Mouse (Mus musculus) embryonic facial prominence, embryonic 10.5 days (tissue): ENCODE results near the gene Gcnt2. TPM values are rescaled to one million over a fixed set of nuclear protein-coding genes. Genes with fewer than 3 reads are reported as not detected.
"Not testable (repeated sequence)": the region's sequence is repeated elsewhere in the genome, so short reads cannot be mapped to it uniquely, and the experiment has no call there.

ENCODE experiments used
- DNase-seq: peaks from one replicate; pipeline ENCODE4 v3.0.0-alpha.2; 2017; ENCODE audit warnings: low spot score
- H3K27ac ChIP-seq: fragments of 300-500 bp; sonication (generic); replicated peaks from 2 replicates; pipeline ENCODE4 v1.5.1; 2016; ENCODE audit warnings: mild to moderate bottlenecking
- H3K27me3 ChIP-seq: fragments of 300-500 bp; sonication (generic); replicated peaks from 2 replicates; pipeline ENCODE4 v1.6.1; 2016; ENCODE audit warnings: low read depth, mild to moderate bottlenecking; ENCODE audit not compliant: poor library complexity, severe bottlenecking
- H3K36me3 ChIP-seq: fragments of 300-500 bp; sonication (generic); replicated peaks from 2 replicates; pipeline ENCODE4 v1.6.1; 2016; ENCODE audit warnings: mild to moderate bottlenecking, moderate library complexity
- H3K4me1 ChIP-seq: fragments of 300-500 bp; sonication (generic); 2 replicates; pipeline ENCODE4 v1.6.1; 2016
- H3K4me3 ChIP-seq: fragments of 300-500 bp; sonication (generic); 2 replicates; pipeline ENCODE4 v1.5.1; 2016; ENCODE audit warnings: mild to moderate bottlenecking, moderate library complexity
- H3K9me3 ChIP-seq: fragments of 300-500 bp; sonication (generic); 2 replicates; pipeline ENCODE4 v1.6.1; 2016; ENCODE audit warnings: mild to moderate bottlenecking
- WGBS: fragments of 180-500 bp; shearing (Covaris S2); methylation state at CpG from one replicate; pipeline ENCODE4 v1.1.7; 2016; 5-methylcytosine and 5-hydroxymethylcytosine counted together
- microRNA-seq: library from miRNA; unstranded; fragments of <30 nt; microRNA quantifications from one replicate; pipeline ENCODE4, GENCODE M21; 2017
- polyA plus RNA-seq: library from polyadenylated mRNA; unstranded; fragments of >200 nt; fragmentation: Nextera tagmentation; extraction: Ambion mirVana; gene quantifications from 2 replicates; pipeline ENCODE4 v1.2.1, GENCODE M21; 2016

The Gcnt2 gene
- polyA plus RNA-seq, 1 experiment from 2014 or later: 2.9 TPM

DNA sequence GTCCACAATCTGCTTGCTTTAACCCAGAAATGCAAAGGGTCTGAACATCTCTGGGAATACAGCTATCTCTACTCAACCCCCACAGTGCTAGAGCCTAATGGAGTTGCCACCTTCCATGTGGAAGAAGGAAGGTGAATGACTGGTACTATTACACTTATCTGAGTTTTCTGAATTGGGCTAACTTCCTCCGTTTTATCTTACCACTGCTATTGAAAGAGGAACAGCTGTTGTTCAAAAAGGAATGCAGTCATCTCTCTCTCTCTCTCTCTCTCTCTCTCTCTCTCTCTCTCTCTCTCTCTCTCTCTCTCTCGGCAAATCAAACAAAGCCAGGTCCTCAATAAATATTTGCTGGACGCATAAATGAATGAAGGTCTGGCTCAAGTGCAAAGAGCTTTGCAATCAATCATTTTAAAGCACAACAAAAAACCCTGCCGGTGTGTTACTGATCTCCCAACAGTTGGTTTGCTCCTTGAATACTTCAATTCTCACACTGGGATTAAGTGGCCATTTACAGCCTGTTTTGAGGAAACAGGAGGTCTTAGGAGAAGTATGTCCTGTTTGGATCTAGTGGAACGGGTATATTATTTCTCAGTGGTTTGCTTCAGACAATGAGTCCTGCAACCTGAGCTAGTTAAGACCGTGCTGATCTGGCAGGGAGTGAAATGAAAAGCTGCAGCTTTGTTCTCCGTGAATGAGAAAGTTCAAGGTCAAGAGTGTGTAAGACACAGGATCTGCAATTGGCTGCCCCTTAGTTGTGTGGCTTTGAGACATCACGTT lies 135.1 kb downstream of the Gcnt2 start:
- 47% methylated on average over 8 of the region's 8 CpGs for WGBS
- Histone ChIP-seq H3K4me3 (no peak overlapping the region), H3K36me3 (no peaks in the 10 kb centered on the region)

DNA sequence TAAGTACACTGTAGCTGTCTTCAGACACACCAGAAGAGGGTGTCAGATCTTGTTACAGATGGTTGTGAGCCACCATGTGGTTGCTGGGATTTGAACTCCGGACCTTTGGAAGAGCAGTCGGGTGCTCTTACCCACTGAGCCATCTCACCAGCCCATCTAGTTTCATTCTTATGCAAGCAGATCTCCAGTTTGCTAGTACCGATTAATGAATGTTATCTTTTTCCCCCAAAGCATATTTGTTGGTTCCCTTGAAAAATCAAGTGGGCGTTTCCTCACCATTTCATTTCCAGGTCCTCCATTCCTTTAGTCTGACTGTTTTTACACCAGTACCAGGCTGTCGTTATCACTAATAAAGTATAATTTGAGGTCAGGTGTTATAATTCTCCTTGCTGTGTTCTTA lies 139.0 kb downstream of the Gcnt2 start:
- not testable (repeated sequence) for H3K27me3 ChIP-seq, DNase-seq, H3K36me3 ChIP-seq, H3K9me3 ChIP-seq, H3K4me3 ChIP-seq, H3K27ac ChIP-seq
- H3K4me1 ChIP-seq: peaks cover 20% of the 10 kb centered on the region
- WGBS: 89% methylated on average over 5 of the region's 5 CpGs

More for the DNA sequence above, 135.1 kb downstream of the Gcnt2 start:
- DNase-seq: no peak
- Histone ChIP-seq H3K27ac (no peak overlapping the region), H3K27me3 (no peaks in the 10 kb centered on the region; the same call in 1 of the 2 replicates), H3K9me3 (no peaks in the 10 kb centered on the region), H3K4me1 (0 out of 2 replicates have a peak, but pooled peaks cover 3% of the 10 kb centered on the region)

DNA sequence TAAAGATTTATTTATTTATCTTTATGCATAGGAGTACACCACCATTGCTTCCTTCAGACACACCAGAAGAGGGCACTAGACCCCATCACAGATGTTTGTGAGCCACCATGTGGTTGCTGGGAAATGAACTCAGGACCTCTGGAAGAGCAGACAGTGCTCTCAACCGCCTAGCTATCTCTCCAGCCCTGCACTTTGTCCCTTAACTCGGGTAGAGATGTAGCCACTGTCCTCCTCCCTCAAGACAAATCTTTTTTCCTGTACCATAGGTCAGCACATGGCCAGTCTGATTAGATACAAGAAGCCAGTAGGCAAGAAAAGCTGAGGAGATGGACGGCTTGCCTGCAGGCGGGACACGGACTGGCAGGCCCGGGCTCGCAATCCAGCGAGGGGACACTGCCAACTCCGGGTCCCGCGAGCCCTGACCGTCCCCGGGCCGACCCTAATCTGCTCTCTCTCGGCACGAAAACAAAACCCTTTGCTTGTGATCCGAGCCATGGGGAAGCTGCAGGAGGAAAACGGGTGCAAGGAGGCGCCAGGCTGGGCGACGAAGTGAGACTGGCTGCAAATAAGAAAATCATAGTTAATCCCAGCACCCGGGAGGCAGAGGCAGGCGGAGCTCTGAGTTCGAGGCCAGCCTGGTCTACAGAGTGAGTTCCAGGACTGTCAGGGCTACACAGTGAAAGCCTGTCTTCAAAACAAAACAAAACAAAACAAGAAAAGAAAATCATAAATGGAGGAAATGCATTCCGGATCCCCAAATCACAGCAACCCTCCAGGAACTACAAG lies 140.8 kb downstream of the Gcnt2 start:
- peak overlapping the region; percentile 93 for H3K4me3 ChIP-seq
- WGBS: 1% methylated on average over 25 of the region's 25 CpGs

DNA sequence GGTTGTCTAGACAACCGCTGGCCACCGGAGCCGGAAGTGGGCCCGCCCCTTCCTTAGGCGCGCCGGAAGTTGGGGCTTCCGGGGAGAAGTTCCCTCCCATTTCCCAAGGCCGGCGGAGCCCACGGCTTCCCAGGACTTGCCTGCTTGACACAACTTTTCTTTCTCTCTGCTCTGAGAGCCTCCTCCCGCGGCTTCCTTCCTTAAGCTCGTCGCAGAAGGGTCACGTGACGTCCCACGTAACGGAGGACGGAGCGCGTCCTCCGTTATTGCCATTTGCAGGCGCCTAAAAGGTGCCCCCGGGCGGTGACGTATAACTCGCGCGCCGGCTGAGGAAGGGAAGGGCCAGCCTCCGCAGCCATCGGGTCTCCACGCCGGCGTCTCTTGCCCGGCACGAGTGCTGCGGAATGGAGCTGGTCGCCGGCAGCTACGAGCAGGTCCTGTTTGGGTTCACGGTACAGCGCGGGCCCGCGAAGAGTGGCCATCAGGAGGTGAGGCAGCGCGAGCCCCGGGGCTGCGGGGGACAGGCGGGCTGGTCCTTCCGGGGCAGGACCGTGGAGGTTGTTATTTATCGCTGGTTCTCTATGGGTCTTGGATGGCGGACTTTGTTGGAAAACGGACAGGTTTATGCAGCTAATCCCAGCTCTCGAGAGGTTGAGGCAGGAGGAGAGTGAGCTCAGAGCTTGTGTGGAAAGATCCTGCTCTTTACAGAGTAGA lies 141.5 kb downstream of the Gcnt2 start, which contains the start of gene Pak1ip1:
Pak1ip1 (plus strand) TSS at position 98 of the 714 bp plus-strand sequence.
- DNase-seq: peak; percentile 93
- under 1% methylated on average over 58 of the region's 58 CpGs for WGBS
- Histone ChIP-seq H3K36me3 (peaks cover 28% of the 10 kb centered on the region), H3K27ac (peak within 1 kb of the TSS; percentile 94), H3K27me3 (no peaks in the 10 kb centered on the region), H3K4me1 (peaks cover 16% of the 10 kb centered on the region), H3K9me3 (no peaks in the 10 kb centered on the region), H3K4me3 (peak within 1 kb of the TSS; percentile 93)

More for the DNA sequence above, 140.8 kb downstream of the Gcnt2 start:
- Histone ChIP-seq H3K36me3 (peaks cover 20% of the 10 kb centered on the region), H3K27me3 (no peaks in the 10 kb centered on the region), H3K4me1 (peaks cover 16% of the 10 kb centered on the region), H3K27ac (peak overlapping the region; percentile 94), H3K9me3 (no peaks in the 10 kb centered on the region)
- peak; percentile 54 for DNase-seq

DNA sequence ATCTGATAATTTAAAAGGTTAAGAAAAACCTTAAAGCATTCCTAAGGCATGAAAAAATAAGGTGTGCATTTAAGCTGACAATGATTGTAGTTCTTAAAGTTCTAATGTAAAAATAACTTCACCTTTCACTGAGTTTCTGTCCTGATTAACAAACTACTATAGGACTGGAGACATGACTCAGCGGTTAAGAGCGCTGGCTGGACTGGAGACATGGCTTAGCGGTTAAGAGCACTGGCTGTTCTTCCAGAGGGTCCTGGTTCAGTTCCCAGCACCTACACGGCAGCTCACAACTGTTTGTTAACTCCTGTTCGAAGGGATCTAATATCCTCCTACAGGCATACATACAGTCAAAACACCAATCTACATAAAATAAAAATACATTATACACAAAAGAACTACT lies 142.4 kb downstream of the Gcnt2 start:
- Histone ChIP-seq H3K4me3 (peak overlapping the region; percentile 93), H3K27ac (no peak overlapping the region), H3K9me3 (no peaks in the 10 kb centered on the region), H3K4me1 (peaks cover 16% of the 10 kb centered on the region), H3K27me3 (no peaks in the 10 kb centered on the region), H3K36me3 (peaks cover 37% of the 10 kb centered on the region)
- WGBS: 89% methylated on average over 5 of the region's 5 CpGs
- DNase-seq: no peak

DNA sequence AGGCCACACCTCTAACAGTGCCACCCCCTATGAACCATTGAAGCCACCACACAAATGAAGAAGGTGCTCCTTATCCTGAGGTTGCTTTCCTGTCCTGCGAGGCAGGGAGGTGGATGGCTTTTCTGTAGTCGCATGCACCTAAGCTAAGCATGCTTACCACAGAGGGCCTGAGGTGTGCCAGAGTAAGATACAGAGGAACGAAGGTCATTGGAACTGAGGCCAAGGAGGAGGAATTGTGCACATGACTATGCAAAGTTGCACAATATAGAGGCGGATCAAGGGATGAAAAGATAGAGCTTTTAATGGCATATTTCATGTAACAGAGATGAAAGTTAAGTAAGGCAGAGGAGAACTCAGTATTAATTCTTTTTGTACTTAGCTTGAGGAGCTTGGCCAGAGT lies 146.7 kb downstream of the Gcnt2 start:
- H3K27ac ChIP-seq: no peak overlapping the region
- H3K4me3 ChIP-seq: no peak overlapping the region
- WGBS: 97% methylated on average over 4 of the region's 4 CpGs
- no peaks in the 10 kb centered on the region for H3K27me3 ChIP-seq
- no peak for DNase-seq
- peaks cover 79% of the 10 kb centered on the region for H3K36me3 ChIP-seq
- H3K9me3 ChIP-seq: no peaks in the 10 kb centered on the region
- H3K4me1 ChIP-seq: peaks cover 10% of the 10 kb centered on the region

DNA sequence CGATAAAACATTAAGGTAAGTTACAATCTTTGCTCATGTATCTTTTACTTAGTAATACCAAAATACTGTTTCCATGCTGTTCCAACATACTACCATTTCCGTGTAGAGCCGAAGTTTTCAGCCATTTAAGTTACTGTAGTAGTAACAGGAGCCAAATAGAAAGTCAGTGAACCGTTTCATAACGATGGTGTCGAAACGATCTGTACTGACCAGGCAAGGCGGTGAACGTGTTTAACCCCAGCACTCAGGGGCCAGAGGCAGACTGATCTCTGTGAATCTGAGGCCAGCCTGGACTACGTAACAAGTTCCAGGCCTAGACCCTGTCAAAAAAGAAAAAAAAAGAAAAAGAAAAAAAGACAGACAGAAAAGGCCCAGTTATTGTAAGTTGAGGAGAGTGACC lies 148.7 kb downstream of the Gcnt2 start:
- Histone ChIP-seq H3K27me3 (no peaks in the 10 kb centered on the region), H3K4me1 (no peaks in the 10 kb centered on the region), H3K27ac (no peak overlapping the region), H3K36me3 (peaks cover 94% of the 10 kb centered on the region), H3K4me3 (no peak overlapping the region), H3K9me3 (no peaks in the 10 kb centered on the region)
- WGBS: 96% methylated on average over 10 of the region's 10 CpGs
- no peak for DNase-seq

DNA sequence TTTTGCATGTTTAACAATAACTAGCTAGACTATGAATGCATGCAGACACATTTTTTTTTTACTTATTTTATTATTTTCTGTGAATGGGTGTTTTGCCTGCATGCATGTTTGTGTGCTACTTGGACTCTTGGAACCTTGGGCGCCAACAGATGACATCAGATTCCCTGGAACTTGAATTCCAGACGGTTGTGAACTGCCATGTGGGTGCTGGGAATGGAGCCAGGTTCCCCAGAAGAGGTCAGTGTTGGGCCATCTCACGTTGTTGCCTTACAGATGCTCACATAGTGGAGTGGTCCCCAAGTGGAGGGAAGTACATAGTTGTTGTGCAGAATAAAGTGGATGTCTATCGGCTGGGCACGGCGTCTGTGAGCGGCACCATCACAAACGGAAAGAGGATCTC lies 149.4 kb downstream of the Gcnt2 start:
- H3K27ac ChIP-seq: no peak overlapping the region
- H3K27me3 ChIP-seq: no peaks in the 10 kb centered on the region
- H3K36me3 ChIP-seq: peaks cover 96% of the 10 kb centered on the region
- DNase-seq: no peak
- H3K4me1 ChIP-seq: no peaks in the 10 kb centered on the region
- H3K9me3 ChIP-seq: no peaks in the 10 kb centered on the region
- WGBS: 87% methylated on average over 8 of the region's 8 CpGs
- H3K4me3 ChIP-seq: no peak overlapping the region

Small RNA genes within 50 kb of the gene (microRNA-seq; reads per million reads assigned to microRNA genes)
- gene Mir5124a: not detected

Other genes starting within 250 kb of the Gcnt2 start
- 8.3 and 8.5 TPM in 2 replicates for gene Tfap2a, start 121.4 kb upstream of the Gcnt2 start, polyA plus RNA-seq
- gene Pak1ip1, start 141.3 kb downstream of the Gcnt2 start, polyA plus RNA-seq: 65.7 and 71.1 TPM in 2 replicates
- gene Tmem14c, start 156.5 kb downstream of the Gcnt2 start, polyA plus RNA-seq: 195 and 202 TPM in 2 replicates
- gene Mak, start 220.0 kb downstream of the Gcnt2 start, polyA plus RNA-seq: 0.94 and 0.95 TPM in 2 replicates